Mouse (Mus musculus) CD4-positive, CD25-positive, alpha-beta regulatory T cell (primary cell): ENCODE data around the gene Cyp2b23. TPM values are rescaled to one million over a fixed set of nuclear protein-coding genes. Genes with fewer than 3 reads are reported as not detected.

ENCODE experiments used
- polyA plus RNA-seq: library from polyadenylated mRNA; unstranded; fragments of 100-300 nt; shearing (Covaris generic); gene quantifications from one replicate; pipeline ENCODE4 v1.2.1, GENCODE M21; 2017

Cyp2b23 gene
- not detected for polyA plus RNA-seq

GRCm38 (mm10) chr7:26686337-26686736, at the start of gene Cyp2b23:
Gene Cyp2b23 (minus strand): TSS chr7:26686437.

GRCm38 (mm10) chr7:26618364-26618763, 67.9 kb downstream of the Cyp2b23 start, which contains the start of gene Vmn1r185:
Gene Vmn1r185 (minus strand): TSS chr7:26618464.

Other genes with a start within 250 kb of the Cyp2b23 start
- not detected for gene Nlrp9a, start 151.4 kb downstream of the Cyp2b23 start, polyA plus RNA-seq
- gene Vmn1r185, start 68.0 kb downstream of the Cyp2b23 start, polyA plus RNA-seq = 0.07 TPM
- gene Cyp2b19, start 70.7 kb upstream of the Cyp2b23 start, polyA plus RNA-seq = not detected
- not detected for gene Cyp2g1, start 122.5 kb upstream of the Cyp2b23 start, polyA plus RNA-seq
- gene Cyp2a5, start 148.9 kb upstream of the Cyp2b23 start, polyA plus RNA-seq = not detected